Mouse (Mus musculus) embryonic facial prominence, embryonic 12.5 days (tissue): ENCODE results near the gene Kctd21. TPM values are rescaled to one million over a fixed set of nuclear protein-coding genes. Genes with fewer than 3 reads are reported as not detected.

Experiments
- ATAC-seq: fragments of 200-750 bp; cut with Nextera tagmentation; 2 replicates; pipeline ENCODE4 v1.8.0; 2017; ENCODE audit not compliant: insufficient number of reproducible peaks, insufficient read depth, low FRiP score, low TSS enrichment
- H3K27ac ChIP-seq: fragments of 300-500 bp; sonication (generic); 2 replicates; pipeline ENCODE4 v1.5.1; 2016; ENCODE audit warnings: mild to moderate bottlenecking
- H3K27me3 ChIP-seq: fragments of 300-500 bp; sonication (generic); 2 replicates; pipeline ENCODE4 v1.6.1; 2016; ENCODE audit warnings: mild to moderate bottlenecking, moderate library complexity
- H3K36me3 ChIP-seq: fragments of 300-500 bp; sonication (generic); 2 replicates; pipeline ENCODE4 v1.6.1; 2016; ENCODE audit warnings: mild to moderate bottlenecking
- H3K4me1 ChIP-seq: fragments of 300-500 bp; sonication (generic); 2 replicates; pipeline ENCODE4 v1.6.1; 2016
- H3K4me2 ChIP-seq: fragments of 300-500 bp; sonication (generic); replicated peaks from 2 replicates; pipeline ENCODE4 v1.6.1; 2016; ENCODE audit warnings: mild to moderate bottlenecking, moderate library complexity
- H3K4me3 ChIP-seq: fragments of 300-500 bp; sonication (generic); 2 replicates; pipeline ENCODE4 v1.5.1; 2016; ENCODE audit warnings: mild to moderate bottlenecking
- H3K9ac ChIP-seq: fragments of 300-500 bp; sonication (generic); 2 replicates; pipeline ENCODE4 v1.6.1; 2016; ENCODE audit warnings: mild to moderate bottlenecking, moderate library complexity
- H3K9me3 ChIP-seq: fragments of 300-500 bp; sonication (generic); 2 replicates; pipeline ENCODE4 v1.6.1; 2016; ENCODE audit warnings: mild to moderate bottlenecking, moderate library complexity
- WGBS: fragments of 180-500 bp; shearing (Covaris S2); methylation state at CpG from one replicate; pipeline ENCODE4 v1.1.7; 2016; 5-methylcytosine and 5-hydroxymethylcytosine counted together
- polyA plus RNA-seq: library from polyadenylated mRNA; unstranded; fragments of >200 nt; fragmentation: Nextera tagmentation; extraction: Ambion mirVana; gene quantifications from 2 replicates; pipeline ENCODE4 v1.2.1, GENCODE M21; 2016

The Kctd21 gene
- polyA plus RNA-seq, 1 experiment from 2014 or later, result 4.0 TPM

DNA sequence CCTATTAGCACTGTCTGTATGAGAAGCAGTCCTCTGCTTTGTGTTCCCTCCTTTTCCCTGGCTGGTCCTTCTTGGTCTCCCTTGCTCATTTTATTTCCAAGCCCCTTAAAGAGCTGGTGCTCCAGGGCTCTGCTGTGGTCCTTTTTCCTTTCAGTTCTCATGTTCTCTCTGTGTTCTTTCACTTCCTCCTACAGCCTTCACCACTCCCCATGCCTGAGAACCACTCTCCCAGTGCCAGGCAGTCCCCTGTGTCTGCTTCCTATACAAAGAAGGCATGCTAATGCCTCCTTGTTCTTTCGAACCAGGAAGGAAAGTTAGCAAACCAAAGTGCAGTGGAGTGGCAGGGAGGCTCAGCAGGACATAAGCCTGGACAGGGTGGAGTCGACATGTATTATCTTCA, 43.8 kb downstream of the Kctd21 start:
- H3K4me1 ChIP-seq, result peaks cover 6% of the 10 kb centered on the region
- peaks cover 53% of the 10 kb centered on the region for H3K36me3 ChIP-seq
- H3K27me3 ChIP-seq, result no peaks in the 10 kb centered on the region
- no peak overlapping the region for H3K4me2 ChIP-seq
- H3K9me3 ChIP-seq, result no peaks in the 10 kb centered on the region
- no peak overlapping the region for H3K4me3 ChIP-seq
- no peak overlapping the region for H3K9ac ChIP-seq
- WGBS, result 88% methylated on average over 2 of the region's 2 CpGs
- no peak overlapping the region for H3K27ac ChIP-seq
- ATAC-seq, result no peak

- WGBS, result 89% methylated on average over 5 of the region's 5 CpGs
- Histone ChIP-seq H3K27me3 (no peaks in the 10 kb centered on the region), H3K9ac (no peak overlapping the region), H3K27ac (no peak overlapping the region), H3K4me2 (no peak overlapping the region), H3K4me3 (no peak overlapping the region), H3K9me3 (no peaks in the 10 kb centered on the region), H3K36me3 (peaks cover 77% of the 10 kb centered on the region), H3K4me1 (no peaks in the 10 kb centered on the region)
- no peak for ATAC-seq
These were observed 47.2 kb downstream of the Kctd21 start for GRCm38 (mm10) chr7:97379304-97379703.

DNA sequence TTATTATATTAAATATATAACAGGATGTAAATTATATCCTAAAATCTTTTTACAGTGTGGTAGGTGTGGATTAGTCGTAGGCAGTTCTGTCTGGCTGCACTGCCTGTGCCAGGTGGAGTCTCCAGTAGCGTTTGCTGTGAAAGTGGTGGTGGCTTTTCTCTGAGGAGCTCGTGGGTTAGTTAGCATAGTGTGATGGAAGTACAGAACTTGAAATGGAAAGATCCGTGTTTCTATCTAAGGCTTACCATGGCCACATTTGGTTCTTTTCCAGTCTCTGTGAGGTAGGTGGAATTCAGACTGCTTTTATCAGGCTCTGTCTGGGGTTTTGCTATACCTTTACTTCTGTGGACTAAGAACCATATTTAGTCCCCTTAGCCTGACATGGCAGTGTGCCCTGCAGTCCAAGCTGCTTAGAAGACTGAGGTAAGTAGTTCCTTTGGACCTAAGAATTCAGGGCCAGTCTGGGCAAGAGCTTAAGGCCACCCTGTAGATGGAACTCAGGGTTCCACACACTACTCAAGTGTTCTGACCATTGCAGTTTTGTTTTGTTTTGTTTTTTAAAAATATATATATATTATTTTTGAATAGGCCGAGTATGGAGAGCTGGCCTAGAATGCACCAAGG, 48.5 kb downstream of the Kctd21 start:
- Histone ChIP-seq H3K9me3 (no peaks in the 10 kb centered on the region), H3K4me3 (no peak overlapping the region), H3K4me2 (no peak overlapping the region), H3K27ac (no peak overlapping the region), H3K4me1 (no peaks in the 10 kb centered on the region), H3K27me3 (no peaks in the 10 kb centered on the region), H3K36me3 (peaks cover 78% of the 10 kb centered on the region), H3K9ac (no peak overlapping the region)
- 90% methylated on average over 5 of the region's 5 CpGs for WGBS
- no peak for ATAC-seq

DNA sequence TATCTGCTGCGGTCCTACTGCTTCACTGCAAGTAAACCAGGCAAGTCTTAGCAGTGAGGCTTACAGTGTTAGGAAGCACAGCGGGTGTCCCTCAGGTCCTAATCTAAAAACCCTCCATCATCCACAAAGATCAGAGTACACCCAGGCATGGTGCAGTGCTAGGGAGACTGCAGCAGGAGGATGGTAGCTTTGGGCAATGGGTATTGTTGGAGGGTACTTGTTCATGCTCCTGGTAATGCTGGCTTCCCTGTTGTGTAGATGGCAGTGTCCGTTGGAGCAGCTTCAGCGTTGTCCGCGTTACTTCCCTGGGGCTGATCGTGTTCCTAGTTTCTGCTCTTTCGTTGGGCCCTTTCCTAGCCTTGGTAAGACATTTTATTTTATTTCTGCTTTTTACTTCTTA, 50.5 kb downstream of the Kctd21 start:
- 96% methylated on average over 8 of the region's 8 CpGs for WGBS
- Histone ChIP-seq H3K27ac (no peak overlapping the region), H3K4me1 (no peaks in the 10 kb centered on the region), H3K4me3 (no peak overlapping the region), H3K9ac (no peak overlapping the region), H3K36me3 (peaks cover 88% of the 10 kb centered on the region), H3K9me3 (no peaks in the 10 kb centered on the region), H3K4me2 (no peak overlapping the region), H3K27me3 (no peaks in the 10 kb centered on the region)
- ATAC-seq, result no peak

- Histone ChIP-seq H3K9ac (no peak overlapping the region), H3K9me3 (no peaks in the 10 kb centered on the region), H3K4me2 (no peak overlapping the region), H3K4me3 (no peak overlapping the region), H3K27ac (no peak overlapping the region), H3K4me1 (no peaks in the 10 kb centered on the region), H3K27me3 (no peaks in the 10 kb centered on the region), H3K36me3 (peaks cover 88% of the 10 kb centered on the region)
- no peak for ATAC-seq
- WGBS, result 92% methylated on average over 10 of the region's 10 CpGs
These were observed 51.5 kb downstream of the Kctd21 start for GRCm38 (mm10) chr7:97383496-97384132.

GRCm38 (mm10) chr7:97386106-97386805, 54.1 kb downstream of the Kctd21 start:
- WGBS, result 90% methylated on average over 7 of the region's 7 CpGs

GRCm38 (mm10) chr7:97386806-97387370, 54.8 kb downstream of the Kctd21 start:
- no peak overlapping the region for H3K9ac ChIP-seq
- no peak overlapping the region for H3K27ac ChIP-seq
- peaks cover 81% of the 10 kb centered on the region for H3K36me3 ChIP-seq
- ATAC-seq, result no peak
- H3K9me3 ChIP-seq, result no peaks in the 10 kb centered on the region
- H3K4me1 ChIP-seq, result no peaks in the 10 kb centered on the region
- no peaks in the 10 kb centered on the region for H3K27me3 ChIP-seq
- WGBS, result 93% methylated on average over 5 of the region's 5 CpGs
- no peak overlapping the region for H3K4me2 ChIP-seq
- no peak overlapping the region for H3K4me3 ChIP-seq

More at GRCm38 (mm10) chr7:97386106-97386805, 54.1 kb downstream of the Kctd21 start:
- no peak overlapping the region for H3K9ac ChIP-seq
- no peak overlapping the region for H3K4me2 ChIP-seq
- no peak overlapping the region for H3K27ac ChIP-seq
- no peaks in the 10 kb centered on the region for H3K4me1 ChIP-seq
- peaks cover 80% of the 10 kb centered on the region for H3K36me3 ChIP-seq
- ATAC-seq, result no peak
- H3K9me3 ChIP-seq, result no peaks in the 10 kb centered on the region
- H3K27me3 ChIP-seq, result no peaks in the 10 kb centered on the region
- H3K4me3 ChIP-seq, result no peak overlapping the region

DNA sequence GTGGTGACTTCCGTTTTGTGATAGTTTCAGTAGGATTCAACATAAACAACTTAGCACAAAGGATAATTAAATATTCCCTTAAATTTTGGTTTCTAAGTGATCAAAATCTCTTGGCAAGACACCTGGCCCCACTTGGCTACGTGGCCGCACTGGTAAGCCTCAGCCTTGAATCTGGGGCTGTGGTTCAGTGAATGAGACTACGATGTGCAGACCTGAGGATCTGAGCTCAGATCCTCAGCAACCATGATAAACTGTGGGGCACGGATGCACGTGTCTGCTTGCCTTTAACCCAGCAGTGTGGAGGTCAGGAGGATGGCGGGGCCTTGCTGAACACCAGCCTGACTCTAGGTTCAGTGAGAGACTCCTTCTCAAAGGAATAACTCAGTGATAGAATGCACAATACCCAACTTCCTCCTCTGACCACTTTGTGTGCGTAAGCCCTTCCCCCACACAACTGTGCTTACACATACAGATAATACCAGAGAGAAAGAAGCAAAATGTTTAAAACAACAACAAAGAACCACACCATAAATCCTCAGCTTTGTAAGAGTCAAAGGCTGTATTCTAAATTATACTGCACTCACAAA, 55.5 kb downstream of the Kctd21 start:
- WGBS, result 93% methylated on average over 8 of the region's 8 CpGs
- ATAC-seq, result no peak
- Histone ChIP-seq H3K4me2 (no peak overlapping the region), H3K27ac (no peak overlapping the region), H3K4me1 (no peaks in the 10 kb centered on the region), H3K9me3 (no peaks in the 10 kb centered on the region), H3K9ac (no peak overlapping the region), H3K4me3 (no peak overlapping the region), H3K36me3 (peaks cover 84% of the 10 kb centered on the region), H3K27me3 (no peaks in the 10 kb centered on the region)

- ATAC-seq, result no peak
- peaks cover 82% of the 10 kb centered on the region for H3K36me3 ChIP-seq
- no peak overlapping the region for H3K27ac ChIP-seq
- H3K9ac ChIP-seq, result no peak overlapping the region
- H3K9me3 ChIP-seq, result no peaks in the 10 kb centered on the region
- H3K4me1 ChIP-seq, result no peaks in the 10 kb centered on the region
- no peak overlapping the region for H3K4me3 ChIP-seq
- no peaks in the 10 kb centered on the region for H3K27me3 ChIP-seq
- 95% methylated on average over 4 of the region's 4 CpGs for WGBS
- H3K4me2 ChIP-seq, result no peak overlapping the region
These were observed 56.4 kb downstream of the Kctd21 start for GRCm38 (mm10) chr7:97388541-97388940.

- ATAC-seq, result no peak
- WGBS, result 91% methylated on average over 13 of the region's 13 CpGs
These were observed 59.4 kb downstream of the Kctd21 start for GRCm38 (mm10) chr7:97391293-97392078.

GRCm38 (mm10) chr7:97392079-97392445, 59.9 kb downstream of the Kctd21 start:
- no peak overlapping the region for H3K4me3 ChIP-seq
- WGBS, result 89% methylated on average over 6 of the region's 6 CpGs
- ATAC-seq, result no peak
- H3K4me2 ChIP-seq, result no peak overlapping the region
- no peak overlapping the region for H3K9ac ChIP-seq
- H3K27me3 ChIP-seq, result no peaks in the 10 kb centered on the region
- H3K4me1 ChIP-seq, result no peaks in the 10 kb centered on the region
- no peaks in the 10 kb centered on the region for H3K9me3 ChIP-seq
- H3K27ac ChIP-seq, result no peak overlapping the region
- peaks cover 48% of the 10 kb centered on the region for H3K36me3 ChIP-seq

More at GRCm38 (mm10) chr7:97391293-97392078, 59.4 kb downstream of the Kctd21 start:
- Histone ChIP-seq H3K27ac (no peak overlapping the region), H3K4me3 (no peak overlapping the region), H3K9ac (no peak overlapping the region), H3K4me2 (no peak overlapping the region), H3K36me3 (peaks cover 54% of the 10 kb centered on the region), H3K9me3 (no peaks in the 10 kb centered on the region), H3K27me3 (no peaks in the 10 kb centered on the region), H3K4me1 (no peaks in the 10 kb centered on the region)
